Mouse (Mus musculus) intestine, embryonic 15.5 days (tissue): ENCODE data around the gene Tbl3. TPM values are rescaled to one million over a fixed set of nuclear protein-coding genes. Genes with fewer than 3 reads are reported as not detected.

Experiments used
- polyA plus RNA-seq: library from polyadenylated mRNA; unstranded; fragments of >200 nt; fragmentation: Nextera tagmentation; extraction: Ambion mirVana; gene quantifications from 2 replicates; pipeline ENCODE4 v1.2.1, GENCODE M21; 2015

The Tbl3 gene
- polyA plus RNA-seq, 1 experiment from 2014 or later, result 67.3 TPM

Other genes starting within 250 kb of the Tbl3 start
- 23.0 and 29.3 TPM in 2 replicates for gene E4f1, start 237.3 kb downstream of the Tbl3 start, polyA plus RNA-seq
- 79.9 and 80.6 TPM in 2 replicates for gene Pgp, start 237.3 kb downstream of the Tbl3 start, polyA plus RNA-seq
- 0.40 and 0.68 TPM in 2 replicates for gene Bricd5, start 233.8 kb downstream of the Tbl3 start, polyA plus RNA-seq
- 25.2 and 27.3 TPM in 2 replicates for gene Mlst8, start 228.6 kb downstream of the Tbl3 start, polyA plus RNA-seq
- 1.5 and 1.8 TPM in 2 replicates for gene Caskin1, start 219.1 kb downstream of the Tbl3 start, polyA plus RNA-seq
- gene Traf7, start 179.7 kb downstream of the Tbl3 start, polyA plus RNA-seq, result 81.6 and 89.3 TPM in 2 replicates
- gene Rab26, start 173.4 kb downstream of the Tbl3 start, polyA plus RNA-seq, result 5.2 and 8.7 TPM in 2 replicates
- 16.9 and 17.4 TPM in 2 replicates for gene Pkd1, start 157.8 kb downstream of the Tbl3 start, polyA plus RNA-seq
- 41.0 and 45.7 TPM in 2 replicates for gene Tsc2, start 75.0 kb downstream of the Tbl3 start, polyA plus RNA-seq
- gene Nthl1, start 75.0 kb downstream of the Tbl3 start, polyA plus RNA-seq, result 15.6 and 18.1 TPM in 2 replicates
- 43.9 and 49.2 TPM in 2 replicates for gene Slc9a3r2, start 57.3 kb downstream of the Tbl3 start, polyA plus RNA-seq
- 0.30 and 0.56 TPM in 2 replicates for gene Npw, start 49.2 kb downstream of the Tbl3 start, polyA plus RNA-seq
- gene Zfp598, start 38.0 kb downstream of the Tbl3 start, polyA plus RNA-seq, result 20.0 and 20.5 TPM in 2 replicates
- gene Syngr3, start 17.7 kb downstream of the Tbl3 start, polyA plus RNA-seq, result 7.0 and 7.7 TPM in 2 replicates
- gene Gfer, start 11.5 kb downstream of the Tbl3 start, polyA plus RNA-seq, result 41.8 and 45.9 TPM in 2 replicates
- gene Noxo1, start 11.4 kb downstream of the Tbl3 start, polyA plus RNA-seq, result 10.3 and 10.4 TPM in 2 replicates
- 0.11 and 0.19 TPM in 2 replicates for gene Rnf151, start 10.4 kb upstream of the Tbl3 start, polyA plus RNA-seq
- gene Rps2, start 10.5 kb upstream of the Tbl3 start, polyA plus RNA-seq, result 1,514 and 1,667 TPM in 2 replicates
- gene Ndufb10, start 16.8 kb upstream of the Tbl3 start, polyA plus RNA-seq, result 303 and 319 TPM in 2 replicates
- not detected in 2 replicates for gene Rpl3l, start 20.2 kb upstream of the Tbl3 start, polyA plus RNA-seq
- 32.4 and 33.9 TPM in 2 replicates for gene Msrb1, start 29.0 kb upstream of the Tbl3 start, polyA plus RNA-seq
- gene Hs3st6, start 45.3 kb upstream of the Tbl3 start, polyA plus RNA-seq, result 0.78 and 0.81 TPM in 2 replicates
- gene Meiob, start 96.6 kb upstream of the Tbl3 start, polyA plus RNA-seq, result not detected in 2 replicates
- gene Hagh, start 132.5 kb upstream of the Tbl3 start, polyA plus RNA-seq, result 55.1 and 69.8 TPM in 2 replicates
- 77.1 and 77.6 TPM in 2 replicates for gene Fahd1, start 142.7 kb upstream of the Tbl3 start, polyA plus RNA-seq
- gene Igfals, start 158.3 kb upstream of the Tbl3 start, polyA plus RNA-seq, result 3.4 and 4.4 TPM in 2 replicates
- 51.5 and 57.9 TPM in 2 replicates for gene Nubp2, start 178.7 kb upstream of the Tbl3 start, polyA plus RNA-seq
- gene Spsb3, start 179.0 kb upstream of the Tbl3 start, polyA plus RNA-seq, result 32.0 and 33.4 TPM in 2 replicates
- 27.3 and 27.4 TPM in 2 replicates for gene Eme2, start 187.4 kb upstream of the Tbl3 start, polyA plus RNA-seq
- 111 and 117 TPM in 2 replicates for gene Mrps34, start 187.5 kb upstream of the Tbl3 start, polyA plus RNA-seq
- 71.7 and 85.4 TPM in 2 replicates for gene Nme3, start 188.8 kb upstream of the Tbl3 start, polyA plus RNA-seq
- 22.4 and 23.2 TPM in 2 replicates for gene Mapk8ip3, start 229.3 kb upstream of the Tbl3 start, polyA plus RNA-seq